Mouse (Mus musculus) testis, adult 2 months (tissue): Measurements from ENCODE around the gene Ahnak.

Experiments
- CTCF ChIP-seq: fragments of 200-500 bp; IDR thresholded peaks from 2 replicates; pipeline ENCODE4 v1.5.1; 2012; ENCODE audit warnings: low read depth, mild to moderate bottlenecking, inconsistent platforms, low read length, moderate library complexity; ENCODE audit not compliant: control insufficient read depth, insufficient read depth, insufficient replicate concordance
- POLR2A ChIP-seq: fragments of 200-500 bp; IDR thresholded peaks from 2 replicates; pipeline ENCODE4 v1.6.1; 2012; ENCODE audit warnings: low read depth, mild to moderate bottlenecking, inconsistent platforms, low read length, moderate library complexity; ENCODE audit not compliant: control insufficient read depth

GRCm38 (mm10) chr19:9110182-9110869, 121.2 kb downstream of the Ahnak start:
- no peak for TF ChIP-seq CTCF
- TF ChIP-seq POLR2A: no peak
